Mouse (Mus musculus): ENCODE results near the gene Gpr62. TPM values are rescaled to one million over a fixed set of nuclear protein-coding genes. Genes with fewer than 3 reads are reported as not detected.

Gpr62 gene
- total and polyA plus RNA-seq, 2 experiments from 2014 or later: 1.9 to 3.2 TPM

- DNase-seq (ENCODE audit: low spot score) (peak; percentile 90), ATAC-seq (peak; percentile 67)
- Histone ChIP-seq H3K36me3 (ENCODE audit: insufficient read depth, low read length) (no peaks in the 10 kb centered on the region), H3K27ac (peak overlapping the region; percentile 15; the same call in 1 of the 2 replicates), H3K4me3 (ENCODE audit: low read length) (peak overlapping the region; percentile 28), H3K9ac (replicated peaks; ENCODE audit: low read length) (peak overlapping the region; percentile 56), H3K4me2 (ENCODE audit: low read depth, low read length) (peak overlapping the region; percentile 62), H3K4me1 (ENCODE audit: insufficient read depth, low read length) (peaks cover 17% of the 10 kb centered on the region), H3K9me3 (ENCODE audit: low read length) (no peaks in the 10 kb centered on the region), H3K27me3 (ENCODE audit: insufficient read depth, low read length) (no peaks in the 10 kb centered on the region)
- 10% methylated on average over 29 of the region's 29 CpGs for WGBS
- peak; percentile 63 for TF ChIP-seq CTCF (IDR thresholded peaks at IDR 0.05; ENCODE audit: low read depth)
Measured at GRCm38 (mm10) chr9:106417841-106418625, 47.7 kb downstream of the Gpr62 start.

GRCm38 (mm10) chr9:106416826-106417225 lies 48.9 kb downstream of the Gpr62 start:
- no peak for TF ChIP-seq CTCF (IDR thresholded peaks at IDR 0.05; ENCODE audit: low read depth)
- no peaks in the 10 kb centered on the region for H3K27me3 ChIP-seq (ENCODE audit: insufficient read depth, low read length)
- peaks cover 17% of the 10 kb centered on the region for H3K4me1 ChIP-seq (ENCODE audit: insufficient read depth, low read length)
- no peak overlapping the region for H3K4me3 ChIP-seq (ENCODE audit: low read length)
- 93% methylated on average over 6 of the region's 6 CpGs for WGBS
- ATAC-seq (no peak), DNase-seq (ENCODE audit: low spot score) (no peak)
- H3K36me3 ChIP-seq (ENCODE audit: insufficient read depth, low read length): no peaks in the 10 kb centered on the region
- H3K9me3 ChIP-seq (ENCODE audit: low read length): no peaks in the 10 kb centered on the region
- H3K27ac ChIP-seq: no peak overlapping the region
- H3K9ac ChIP-seq (replicated peaks; ENCODE audit: low read length): no peak overlapping the region
- no peak overlapping the region for H3K4me2 ChIP-seq (ENCODE audit: low read depth, low read length)

Other genes starting within 250 kb of the Gpr62 start
- gene Tlr9, start 243.3 kb downstream of the Gpr62 start, total RNA-seq (2014; rRNA removed): 0.36 and 0.37 TPM in 2 replicates
- 0.09 and 0.11 TPM in 2 replicates for gene Tlr9, start 243.3 kb downstream of the Gpr62 start, polyA plus RNA-seq (2015; fragmentation: Nextera tagmentation; extraction: Ambion mirVana)
- gene Alas1, start 217.3 kb downstream of the Gpr62 start, total RNA-seq (2014; rRNA removed): 80.9 and 92.7 TPM in 2 replicates
- gene Alas1, start 217.3 kb downstream of the Gpr62 start, polyA plus RNA-seq (2015; fragmentation: Nextera tagmentation; extraction: Ambion mirVana): 80.4 and 92.3 TPM in 2 replicates
- gene Poc1a, start 184.9 kb downstream of the Gpr62 start, total RNA-seq (2014; rRNA removed): 9.3 and 9.8 TPM in 2 replicates
- 9.2 and 10.8 TPM in 2 replicates for gene Poc1a, start 184.9 kb downstream of the Gpr62 start, polyA plus RNA-seq (2015; fragmentation: Nextera tagmentation; extraction: Ambion mirVana)
- 56.0 and 66.4 TPM in 2 replicates for gene Dusp7, start 97.3 kb downstream of the Gpr62 start, total RNA-seq (2014; rRNA removed)
- 12.7 and 13.7 TPM in 2 replicates for gene Dusp7, start 97.3 kb downstream of the Gpr62 start, polyA plus RNA-seq (2015; fragmentation: Nextera tagmentation; extraction: Ambion mirVana)
- gene Rpl29, start 36.5 kb downstream of the Gpr62 start, total RNA-seq (2014; rRNA removed): 691 and 792 TPM in 2 replicates
- 689 and 691 TPM in 2 replicates for gene Rpl29, start 36.5 kb downstream of the Gpr62 start, polyA plus RNA-seq (2015; fragmentation: Nextera tagmentation; extraction: Ambion mirVana)
- gene Acy1, start 27.6 kb downstream of the Gpr62 start, total RNA-seq (2014; rRNA removed): 19.3 and 28.0 TPM in 2 replicates
- 22.2 and 23.0 TPM in 2 replicates for gene Acy1, start 27.6 kb downstream of the Gpr62 start, polyA plus RNA-seq (2015; fragmentation: Nextera tagmentation; extraction: Ambion mirVana)
- gene Abhd14b, start 18.5 kb downstream of the Gpr62 start, total RNA-seq (2014; rRNA removed): 20.6 and 26.8 TPM in 2 replicates
- gene Abhd14b, start 18.5 kb downstream of the Gpr62 start, polyA plus RNA-seq (2015; fragmentation: Nextera tagmentation; extraction: Ambion mirVana): 12.4 and 16.8 TPM in 2 replicates
- 59.6 and 62.1 TPM in 2 replicates for gene Abhd14a, start 18.3 kb downstream of the Gpr62 start, total RNA-seq (2014; rRNA removed)
- gene Abhd14a, start 18.3 kb downstream of the Gpr62 start, polyA plus RNA-seq (2015; fragmentation: Nextera tagmentation; extraction: Ambion mirVana): 66.8 and 69.2 TPM in 2 replicates
- 623 and 719 TPM in 2 replicates for gene Pcbp4, start 12.6 kb downstream of the Gpr62 start, total RNA-seq (2014; rRNA removed)
- 214 and 228 TPM in 2 replicates for gene Pcbp4, start 12.6 kb downstream of the Gpr62 start, polyA plus RNA-seq (2015; fragmentation: Nextera tagmentation; extraction: Ambion mirVana)
- gene Rrp9, start 10.0 kb upstream of the Gpr62 start, total RNA-seq (2014; rRNA removed): 46.2 and 47.2 TPM in 2 replicates
- gene Rrp9, start 10.0 kb upstream of the Gpr62 start, polyA plus RNA-seq (2015; fragmentation: Nextera tagmentation; extraction: Ambion mirVana): 38.3 and 39.0 TPM in 2 replicates
- 1.7 and 2.9 TPM in 2 replicates for gene Parp3, start 11.0 kb upstream of the Gpr62 start, total RNA-seq (2014; rRNA removed)
- 1.5 and 2.1 TPM in 2 replicates for gene Parp3, start 11.0 kb upstream of the Gpr62 start, polyA plus RNA-seq (2015; fragmentation: Nextera tagmentation; extraction: Ambion mirVana)
- gene Iqcf1, start 34.0 kb upstream of the Gpr62 start, total RNA-seq (2014; rRNA removed): not detected in 2 replicates
- gene Iqcf1, start 34.0 kb upstream of the Gpr62 start, polyA plus RNA-seq (2015; fragmentation: Nextera tagmentation; extraction: Ambion mirVana): not detected in 2 replicates
- gene Iqcf5, start 48.6 kb upstream of the Gpr62 start, total RNA-seq (2014; rRNA removed): not detected in 2 replicates
- 0.35 TPM in 1 of 2 replicates, not detected in the other for gene Iqcf5, start 48.6 kb upstream of the Gpr62 start, polyA plus RNA-seq (2015; fragmentation: Nextera tagmentation; extraction: Ambion mirVana)
- gene Iqcf3, start 95.7 kb upstream of the Gpr62 start, total RNA-seq (2014; rRNA removed): not detected in 2 replicates
- gene Iqcf3, start 95.7 kb upstream of the Gpr62 start, polyA plus RNA-seq (2015; fragmentation: Nextera tagmentation; extraction: Ambion mirVana): not detected in 2 replicates
- not detected in 2 replicates for gene Iqcf4, start 105.1 kb upstream of the Gpr62 start, total RNA-seq (2014; rRNA removed)
- not detected in 2 replicates for gene Iqcf4, start 105.1 kb upstream of the Gpr62 start, polyA plus RNA-seq (2015; fragmentation: Nextera tagmentation; extraction: Ambion mirVana)
- not detected in 2 replicates for gene Iqcf6, start 160.6 kb upstream of the Gpr62 start, total RNA-seq (2014; rRNA removed)
- not detected in 2 replicates for gene Iqcf6, start 160.6 kb upstream of the Gpr62 start, polyA plus RNA-seq (2015; fragmentation: Nextera tagmentation; extraction: Ambion mirVana)
- gene Grm2, start 190.1 kb upstream of the Gpr62 start, total RNA-seq (2014; rRNA removed): 12.2 and 14.3 TPM in 2 replicates
- 9.8 and 12.0 TPM in 2 replicates for gene Grm2, start 190.1 kb upstream of the Gpr62 start, polyA plus RNA-seq (2015; fragmentation: Nextera tagmentation; extraction: Ambion mirVana)
- gene Tex264, start 220.0 kb upstream of the Gpr62 start, total RNA-seq (2014; rRNA removed): 91.4 and 107 TPM in 2 replicates
- 86.7 and 91.7 TPM in 2 replicates for gene Tex264, start 220.0 kb upstream of the Gpr62 start, polyA plus RNA-seq (2015; fragmentation: Nextera tagmentation; extraction: Ambion mirVana)